13 mouse cellular contexts compared by ENCODE assay signal in genomic region chr15:99076011-99076410, GRCm38 (mm10). TPM values are rescaled to one million over a fixed set of nuclear protein-coding genes. Genes with fewer than 3 reads are reported as not detected.
DNase-seq lines count a peak whose midpoint lies in the region; ATAC-seq and TF ChIP-seq lines count a peak whose summit lies in the region.
"Not testable (repeated sequence)": the region's sequence is repeated elsewhere in the genome, so short reads cannot be mapped to it uniquely, and the experiment has no call there.
"Had no signal": no experiment of that assay in that cellular context is flagged by ENCODE, and none has a peak within 500 bp of the region (broad histone marks: within the 10 kb centered on the region; RNA-seq: fewer than 3 reads in every experiment).

No protein-coding gene starts in this region.

- not testable (repeated sequence) for H3K27me3 ChIP-seq in G1E (ENCODE audit: insufficient read depth, low read length); embryonic facial prominence, embryonic 15.5 days; forebrain, postnatal 0 days (ENCODE audit: insufficient read depth, low read length); hindbrain, embryonic 11.5 days (ENCODE audit: control insufficient read depth, insufficient read depth, low read length); kidney, embryonic 15.5 days; liver, embryonic 12.5 days (replicated peaks); midbrain, embryonic 10.5 days (ENCODE audit: low read depth, poor library complexity, severe bottlenecking); stomach, embryonic 14.5 days (ENCODE audit: control insufficient read depth, insufficient read depth, low read length)

- H3K9me3 ChIP-seq in G1E (replicated peaks); embryonic facial prominence, embryonic 15.5 days (replicated peaks); forebrain, postnatal 0 days (ENCODE audit: low read length); hindbrain, embryonic 11.5 days (ENCODE audit: control insufficient read depth, low read length); kidney, embryonic 15.5 days (replicated peaks); liver, embryonic 12.5 days (replicated peaks); midbrain, embryonic 10.5 days (replicated peaks); stomach, embryonic 14.5 days (ENCODE audit: control insufficient read depth, low read depth, low read length): not testable (repeated sequence)

- peak overlapping the region; percentile 93 for H3K4me2 ChIP-seq in embryonic facial prominence, embryonic 15.5 days (replicated peaks)
- not testable (repeated sequence) for H3K4me2 ChIP-seq in forebrain, postnatal 0 days (ENCODE audit: low read depth); hindbrain, embryonic 11.5 days (replicated peaks; ENCODE audit: low read depth, low read length)
- H3K4me2 ChIP-seq in kidney, embryonic 15.5 days: peak overlapping the region; percentile 84
- peak overlapping the region; percentile 83 for H3K4me2 ChIP-seq in liver, embryonic 12.5 days
- H3K4me2 ChIP-seq in stomach, embryonic 14.5 days (replicated peaks; ENCODE audit: low read depth, low read length): peak overlapping the region; percentile 87; the same call in 1 of the 2 replicates

- TF ChIP-seq CTCF in G1E (IDR thresholded peaks at IDR 0.05; ENCODE audit: low read depth, low read length); forebrain, postnatal 0 days (IDR thresholded peaks at IDR 0.05; ENCODE audit: low read depth): not testable (repeated sequence)

- peaks cover 48% of the 10 kb centered on the region for H3K36me3 ChIP-seq in G1E (replicated peaks)
- H3K36me3 ChIP-seq in embryonic facial prominence, embryonic 15.5 days: peaks cover 11% of the 10 kb centered on the region; the same call in 1 of the 2 replicates
- H3K36me3 ChIP-seq in forebrain, postnatal 0 days (ENCODE audit: insufficient read depth); hindbrain, embryonic 11.5 days (ENCODE audit: control insufficient read depth, insufficient read depth, low read length): not testable (repeated sequence)
- H3K36me3 ChIP-seq in kidney, embryonic 15.5 days: peaks cover 36% of the 10 kb centered on the region
- H3K36me3 ChIP-seq in liver, embryonic 12.5 days: peaks cover 47% of the 10 kb centered on the region
- H3K36me3 ChIP-seq in midbrain, embryonic 10.5 days: peaks cover 46% of the 10 kb centered on the region
- H3K36me3 ChIP-seq in stomach, embryonic 14.5 days (ENCODE audit: control insufficient read depth, insufficient read depth, low read length): peaks cover 25% of the 10 kb centered on the region

- not testable (repeated sequence) for DNase-seq in G1E (ENCODE audit: low spot score); hindbrain, embryonic 11.5 days (ENCODE audit: low spot score); midbrain, embryonic 10.5 days (ENCODE audit: low spot score)
- peak; percentile 62 for DNase-seq in forebrain, postnatal 0 days

- ATAC-seq in G1E (ENCODE audit: extremely low read depth, insufficient number of reproducible peaks, low FRiP score, poor library complexity, severe bottlenecking); embryonic facial prominence, embryonic 15.5 days (ENCODE audit: insufficient number of reproducible peaks, low FRiP score, low TSS enrichment, low read depth); forebrain, postnatal 0 days; hindbrain, embryonic 11.5 days (ENCODE audit: low FRiP score); kidney, embryonic 15.5 days (replicated peaks; ENCODE audit: low FRiP score); liver, embryonic 12.5 days; stomach, embryonic 14.5 days (ENCODE audit: insufficient number of reproducible peaks, insufficient read depth, low FRiP score, low read depth): not testable (repeated sequence)

- H3K4me3 ChIP-seq in G1E (ENCODE audit: low read depth, low read length): peak overlapping the region; percentile 72; the same call in 1 of the 2 replicates
- peak overlapping the region; percentile 65 for H3K4me3 ChIP-seq in embryonic facial prominence, embryonic 15.5 days (replicated peaks)
- H3K4me3 ChIP-seq in forebrain, postnatal 0 days (ENCODE audit: low read depth, low read length): not testable (repeated sequence)
- H3K4me3 ChIP-seq in hindbrain, embryonic 11.5 days (ENCODE audit: low read depth, low read length): peak overlapping the region; percentile 69
- peak overlapping the region; percentile 80 for H3K4me3 ChIP-seq in kidney, embryonic 15.5 days (replicated peaks)
- peak overlapping the region; percentile 89 for H3K4me3 ChIP-seq in liver, embryonic 12.5 days
- peak overlapping the region; percentile 74 for H3K4me3 ChIP-seq in midbrain, embryonic 10.5 days
- peak overlapping the region; percentile 44 for H3K4me3 ChIP-seq in stomach, embryonic 14.5 days (ENCODE audit: low read depth, low read length)

- not testable (repeated sequence) for H3K9ac ChIP-seq in embryonic facial prominence, embryonic 15.5 days; forebrain, postnatal 0 days; hindbrain, embryonic 11.5 days (ENCODE audit: low read depth, low read length); stomach, embryonic 14.5 days (replicated peaks; ENCODE audit: low read depth, low read length)
- peak overlapping the region; percentile 74 for H3K9ac ChIP-seq in kidney, embryonic 15.5 days
- peak overlapping the region; percentile 88 for H3K9ac ChIP-seq in liver, embryonic 12.5 days

- WGBS in embryonic facial prominence, embryonic 15.5 days: over 99% methylated on average over 3 of the region's 3 CpGs
- 100% methylated on average over 3 of the region's 3 CpGs for WGBS in forebrain, postnatal 0 days
- WGBS in hindbrain, embryonic 11.5 days: 97% methylated on average over 3 of the region's 3 CpGs
- WGBS in kidney, embryonic 15.5 days: 91% methylated on average over 3 of the region's 3 CpGs
- WGBS in liver, embryonic 12.5 days (ENCODE audit: insufficient replicate concordance): 95% methylated on average over 3 of the region's 3 CpGs
- 95% methylated on average over 3 of the region's 3 CpGs for WGBS in midbrain, embryonic 10.5 days
- WGBS in stomach, embryonic 14.5 days: 92% methylated on average over 3 of the region's 3 CpGs

- peaks cover 44% of the 10 kb centered on the region for H3K4me1 ChIP-seq in G1E (ENCODE audit: insufficient read depth, low read depth, low read length)
- H3K4me1 ChIP-seq in embryonic facial prominence, embryonic 15.5 days: peaks cover 29% of the 10 kb centered on the region
- peaks cover 11% of the 10 kb centered on the region; the same call in 1 of the 2 replicates for H3K4me1 ChIP-seq in forebrain, postnatal 0 days (ENCODE audit: insufficient read depth)
- H3K4me1 ChIP-seq in hindbrain, embryonic 11.5 days (replicated peaks; ENCODE audit: control insufficient read depth, insufficient read depth, low read length): not testable (repeated sequence)
- H3K4me1 ChIP-seq in kidney, embryonic 15.5 days: peaks cover 41% of the 10 kb centered on the region
- peaks cover 35% of the 10 kb centered on the region for H3K4me1 ChIP-seq in liver, embryonic 12.5 days
- H3K4me1 ChIP-seq in midbrain, embryonic 10.5 days: peaks cover 41% of the 10 kb centered on the region
- H3K4me1 ChIP-seq in stomach, embryonic 14.5 days (ENCODE audit: control insufficient read depth, insufficient read depth, low read length): peaks cover 11% of the 10 kb centered on the region; the same call in 1 of the 2 replicates

- not testable (repeated sequence) for H3K27ac ChIP-seq in embryonic facial prominence, embryonic 15.5 days (replicated peaks); forebrain, postnatal 0 days (ENCODE audit: low read depth, low read length); hindbrain, embryonic 11.5 days (ENCODE audit: low read depth, low read length); kidney, embryonic 15.5 days; liver, embryonic 12.5 days; midbrain, embryonic 10.5 days (replicated peaks); stomach, embryonic 14.5 days (ENCODE audit: low read length)

RNA-seq across cellular contexts. Expression of gene Troap, which starts 1.6 kb away (rescaled TPM):
- total RNA-seq in G1E (2014; fragmentation: Nextera tagmentation) (58.2 and 59.0 TPM in 2 replicates), G1E (2017) (22.3 and 22.8 TPM in 2 replicates)
- 71.0 and 73.9 TPM in 2 replicates for polyA plus RNA-seq in G1E (2012)
- polyA plus RNA-seq in embryonic facial prominence, embryonic 15.5 days (2015; fragmentation: Nextera tagmentation; extraction: Ambion mirVana): 27.1 TPM in 2 replicates
- 1.5 and 3.9 TPM in 2 replicates for total RNA-seq in forebrain, postnatal 0 days (2014; rRNA removed)
- polyA plus RNA-seq in forebrain, postnatal 0 days (2015; fragmentation: Nextera tagmentation; extraction: Ambion mirVana): 2.7 and 3.1 TPM in 2 replicates
- 19.1 and 22.9 TPM in 2 replicates for polyA plus RNA-seq in hindbrain, embryonic 11.5 days (2014; fragmentation: Nextera tagmentation; extraction: Ambion mirVana)
- polyA plus RNA-seq in kidney, embryonic 15.5 days (2015; fragmentation: Nextera tagmentation; extraction: Ambion mirVana): 33.8 and 39.4 TPM in 2 replicates
- 22.1 and 23.6 TPM in 2 replicates for polyA plus RNA-seq in liver, embryonic 12.5 days (2016; fragmentation: Nextera tagmentation; extraction: Ambion mirVana)
- 47.5 and 50.2 TPM in 2 replicates for polyA plus RNA-seq in midbrain, embryonic 10.5 days (2016; fragmentation: Nextera tagmentation; extraction: Ambion mirVana)
- polyA plus RNA-seq in stomach, embryonic 14.5 days (2014; fragmentation: Nextera tagmentation; extraction: Ambion mirVana): 22.7 and 24.6 TPM in 2 replicates

RNA-seq across cellular contexts. Expression of gene C1ql4, which starts 11.6 kb away (rescaled TPM):
- total RNA-seq in G1E (2014; fragmentation: Nextera tagmentation) (not detected in 2 replicates), G1E (2017) (not detected in 2 replicates)
- not detected in 2 replicates for polyA plus RNA-seq in G1E (2012)
- polyA plus RNA-seq in embryonic facial prominence, embryonic 15.5 days (2015; fragmentation: Nextera tagmentation; extraction: Ambion mirVana): 0.17 TPM in 1 of 2 replicates, not detected in the other
- 0.23 and 0.48 TPM in 2 replicates for total RNA-seq in forebrain, postnatal 0 days (2014; rRNA removed)
- 0.40 TPM in 1 of 2 replicates, not detected in the other for polyA plus RNA-seq in forebrain, postnatal 0 days (2015; fragmentation: Nextera tagmentation; extraction: Ambion mirVana)
- 10.2 and 12.4 TPM in 2 replicates for polyA plus RNA-seq in hindbrain, embryonic 11.5 days (2014; fragmentation: Nextera tagmentation; extraction: Ambion mirVana)
- 0.72 and 1.1 TPM in 2 replicates for polyA plus RNA-seq in kidney, embryonic 15.5 days (2015; fragmentation: Nextera tagmentation; extraction: Ambion mirVana)
- polyA plus RNA-seq in liver, embryonic 12.5 days (2016; fragmentation: Nextera tagmentation; extraction: Ambion mirVana): 0.13 TPM in 1 of 2 replicates, not detected in the other
- 0.21 and 2.3 TPM in 2 replicates for polyA plus RNA-seq in midbrain, embryonic 10.5 days (2016; fragmentation: Nextera tagmentation; extraction: Ambion mirVana)
- polyA plus RNA-seq in stomach, embryonic 14.5 days (2014; fragmentation: Nextera tagmentation; extraction: Ambion mirVana): 0.22 TPM in 1 of 2 replicates, not detected in the other
- total RNA-seq: adrenal gland, postnatal 14 days; gastrocnemius, postnatal 4 days; heart, postnatal 25 days had no signal
- polyA plus RNA-seq: macrophage; urinary bladder, adult 2 months had no signal

RNA-seq across cellular contexts. Expression of gene Dnajc22, which starts 17.0 kb away (rescaled TPM):
- total RNA-seq in G1E (2014; fragmentation: Nextera tagmentation) (not detected in 2 replicates), G1E (2017) (0.16 TPM in 1 of 2 replicates, not detected in the other)
- polyA plus RNA-seq in G1E (2012): not detected in 2 replicates
- polyA plus RNA-seq in embryonic facial prominence, embryonic 15.5 days (2015; fragmentation: Nextera tagmentation; extraction: Ambion mirVana): 0.28 and 0.64 TPM in 2 replicates
- total RNA-seq in forebrain, postnatal 0 days (2014; rRNA removed): 0.38 and 0.71 TPM in 2 replicates
- 0.15 and 0.51 TPM in 2 replicates for polyA plus RNA-seq in forebrain, postnatal 0 days (2015; fragmentation: Nextera tagmentation; extraction: Ambion mirVana)
- 1.2 and 3.3 TPM in 2 replicates for polyA plus RNA-seq in hindbrain, embryonic 11.5 days (2014; fragmentation: Nextera tagmentation; extraction: Ambion mirVana)
- 8.6 and 8.8 TPM in 2 replicates for polyA plus RNA-seq in kidney, embryonic 15.5 days (2015; fragmentation: Nextera tagmentation; extraction: Ambion mirVana)
- polyA plus RNA-seq in liver, embryonic 12.5 days (2016; fragmentation: Nextera tagmentation; extraction: Ambion mirVana): 14.4 and 16.9 TPM in 2 replicates
- 0.99 and 1.3 TPM in 2 replicates for polyA plus RNA-seq in midbrain, embryonic 10.5 days (2016; fragmentation: Nextera tagmentation; extraction: Ambion mirVana)
- polyA plus RNA-seq in stomach, embryonic 14.5 days (2014; fragmentation: Nextera tagmentation; extraction: Ambion mirVana): 9.3 and 11.0 TPM in 2 replicates
- total RNA-seq: gastrocnemius, postnatal 4 days had no signal
- polyA plus RNA-seq: macrophage had no signal

RNA-seq across cellular contexts. Expression of gene Prph, which starts 21.0 kb away (rescaled TPM):
- total RNA-seq in G1E (2014; fragmentation: Nextera tagmentation) (not detected in 2 replicates), G1E (2017) (not detected in 2 replicates)
- polyA plus RNA-seq in G1E (2012): not detected in 2 replicates
- polyA plus RNA-seq in embryonic facial prominence, embryonic 15.5 days (2015; fragmentation: Nextera tagmentation; extraction: Ambion mirVana): 8.8 and 9.9 TPM in 2 replicates
- 1.7 and 2.3 TPM in 2 replicates for total RNA-seq in forebrain, postnatal 0 days (2014; rRNA removed)
- polyA plus RNA-seq in forebrain, postnatal 0 days (2015; fragmentation: Nextera tagmentation; extraction: Ambion mirVana): 2.3 and 2.4 TPM in 2 replicates
- polyA plus RNA-seq in hindbrain, embryonic 11.5 days (2014; fragmentation: Nextera tagmentation; extraction: Ambion mirVana): 17.2 and 20.9 TPM in 2 replicates
- 5.9 and 12.6 TPM in 2 replicates for polyA plus RNA-seq in kidney, embryonic 15.5 days (2015; fragmentation: Nextera tagmentation; extraction: Ambion mirVana)
- 0.35 and 0.89 TPM in 2 replicates for polyA plus RNA-seq in liver, embryonic 12.5 days (2016; fragmentation: Nextera tagmentation; extraction: Ambion mirVana)
- polyA plus RNA-seq in midbrain, embryonic 10.5 days (2016; fragmentation: Nextera tagmentation; extraction: Ambion mirVana): 3.3 and 4.2 TPM in 2 replicates
- polyA plus RNA-seq in stomach, embryonic 14.5 days (2014; fragmentation: Nextera tagmentation; extraction: Ambion mirVana): 31.1 and 38.9 TPM in 2 replicates

RNA-seq across cellular contexts. Expression of gene Tuba1c, which starts 46.3 kb away (rescaled TPM):
- total RNA-seq in G1E (2014; fragmentation: Nextera tagmentation) (856 and 1,023 TPM in 2 replicates), G1E (2017) (252 and 273 TPM in 2 replicates)
- 47.1 and 72.7 TPM in 2 replicates for polyA plus RNA-seq in G1E (2012)
- 131 and 134 TPM in 2 replicates for polyA plus RNA-seq in embryonic facial prominence, embryonic 15.5 days (2015; fragmentation: Nextera tagmentation; extraction: Ambion mirVana)
- total RNA-seq in forebrain, postnatal 0 days (2014; rRNA removed): 22.1 and 24.9 TPM in 2 replicates
- 16.4 and 18.8 TPM in 2 replicates for polyA plus RNA-seq in forebrain, postnatal 0 days (2015; fragmentation: Nextera tagmentation; extraction: Ambion mirVana)
- 93.2 and 95.2 TPM in 2 replicates for polyA plus RNA-seq in hindbrain, embryonic 11.5 days (2014; fragmentation: Nextera tagmentation; extraction: Ambion mirVana)
- 180 and 185 TPM in 2 replicates for polyA plus RNA-seq in kidney, embryonic 15.5 days (2015; fragmentation: Nextera tagmentation; extraction: Ambion mirVana)
- polyA plus RNA-seq in liver, embryonic 12.5 days (2016; fragmentation: Nextera tagmentation; extraction: Ambion mirVana): 242 and 244 TPM in 2 replicates
- polyA plus RNA-seq in midbrain, embryonic 10.5 days (2016; fragmentation: Nextera tagmentation; extraction: Ambion mirVana): 118 and 129 TPM in 2 replicates
- 191 and 203 TPM in 2 replicates for polyA plus RNA-seq in stomach, embryonic 14.5 days (2014; fragmentation: Nextera tagmentation; extraction: Ambion mirVana)
